Comparison of ENCODE assay signal across 24 mouse cellular contexts in the genomic region with DNA sequence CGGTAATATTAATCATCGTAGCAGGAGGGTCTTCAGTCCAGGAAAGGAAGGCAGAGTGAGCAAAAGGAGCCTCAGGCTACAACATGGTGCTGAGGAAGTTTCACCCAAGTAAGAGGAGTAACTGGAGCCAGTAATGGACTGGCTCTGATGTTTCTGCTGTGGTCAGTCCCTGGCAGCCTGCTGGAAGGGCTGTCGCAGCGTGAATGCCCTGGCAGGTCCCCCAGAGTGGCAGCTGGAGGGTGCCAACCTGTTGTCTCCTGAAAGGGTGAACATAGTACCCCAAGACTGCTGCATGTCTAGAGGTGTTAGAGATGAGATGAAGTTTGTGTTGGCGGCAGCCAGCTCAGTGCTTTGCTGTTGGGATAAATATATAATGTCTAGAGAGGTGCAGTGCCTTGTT. TPM values are rescaled to one million over a fixed set of nuclear protein-coding genes. Genes with fewer than 3 reads are reported as not detected.
"Had no signal": no experiment of that assay in that cellular context is flagged by ENCODE, and none has a peak within 500 bp of the region (broad histone marks: within the 10 kb centered on the region; RNA-seq: fewer than 3 reads in every experiment).

No protein-coding gene starts in this region.

- H3K27me3 ChIP-seq: heart, embryonic 13.5 days; heart, embryonic 15.5 days; hindbrain, embryonic 13.5 days; hindbrain, embryonic 15.5 days; limb, embryonic 12.5 days; liver, embryonic 12.5 days; liver, embryonic 15.5 days had no signal

- ATAC-seq: forebrain, postnatal 0 days; hindbrain, postnatal 0 days; intestine, embryonic 16.5 days; liver, embryonic 12.5 days; liver, postnatal 0 days had no signal

- DNase-seq: forebrain, postnatal 0 days; heart, adult 2 months; heart, postnatal 14 days; heart, postnatal 36 days; kidney, adult 11 months; kidney, adult 8-10 months; kidney, postnatal 10 days; kidney, postnatal 36 days; layer of hippocampus, adult 9-11 months; layer of hippocampus, postnatal 36 days; liver; liver, postnatal 0 days had no signal

- H3K27ac ChIP-seq: heart, adult 2 months; heart, embryonic 13.5 days; heart, embryonic 15.5 days; hindbrain, embryonic 13.5 days; hindbrain, embryonic 15.5 days; hindbrain, postnatal 0 days; limb, embryonic 10.5 days; limb, embryonic 12.5 days; liver, embryonic 12.5 days; liver, embryonic 15.5 days had no signal

- H3K4me3 ChIP-seq: heart, adult 2 months; heart, embryonic 13.5 days; heart, embryonic 15.5 days; hindbrain, embryonic 13.5 days; hindbrain, embryonic 15.5 days; limb, embryonic 10.5 days; limb, embryonic 12.5 days; liver, embryonic 12.5 days; liver, embryonic 15.5 days had no signal

- H3K9me3 ChIP-seq: heart, embryonic 13.5 days; heart, embryonic 15.5 days; hindbrain, embryonic 13.5 days; hindbrain, embryonic 15.5 days; limb, embryonic 10.5 days; limb, embryonic 12.5 days; liver, embryonic 12.5 days; liver, embryonic 15.5 days had no signal

RNA-seq across cellular contexts. Expression of gene Lrrc75b, which starts 39.5 kb away (rescaled TPM):
- total RNA-seq: hematopoietic stem cell, adult 5-6 weeks had no signal

RNA-seq across cellular contexts. Expression of gene Ggt1, which starts 40.8 kb away (rescaled TPM):
- total RNA-seq: gastrocnemius, adult 8-10 months; heart, postnatal 14 days; heart, postnatal 36 days had no signal
- polyA plus RNA-seq: heart, adult 2 months had no signal
